Mouse (Mus musculus): ENCODE measurements at regions not wholly inside any gene's neighbourhood (a gene's known extent, or its start where the extent isn't known, plus 50 kb on each side); places are given as distances from the start of the nearest gene placed in this dataset.
A peak's percentile ranks its signal among the peaks of the same experiment; 100 is the strongest.

GRCm38 (mm10) chr6:36286664-36287063 lies 101.2 kb upstream of the Chrm2 start:
- Histone ChIP-seq H3K4me1 (ENCODE audit: control insufficient read depth, insufficient read depth, low read length) (peaks cover 4% of the 10 kb centered on the region), H3K27me3 (ENCODE audit: control insufficient read depth, insufficient read depth, low read length) (no peaks in the 10 kb centered on the region)
- TF ChIP-seq CTCF (IDR thresholded peaks at IDR 0.05; ENCODE audit: control insufficient read depth, insufficient read depth, insufficient replicate concordance, low read depth, low read length) (no peak), POLR2A (IDR thresholded peaks at IDR 0.05; ENCODE audit: control insufficient read depth, low read depth, low read length) (no peak)

GRCm38 (mm10) chr6:36313586-36313985 lies 74.3 kb upstream of the Chrm2 start:
- no peak overlapping the region for H3K4me3 ChIP-seq (ENCODE audit: control insufficient read depth, low read depth, low read length)
- H3K27me3 ChIP-seq (ENCODE audit: control insufficient read depth, insufficient read depth, low read length): no peaks in the 10 kb centered on the region
- no peak overlapping the region for H3K27ac ChIP-seq (ENCODE audit: control insufficient read depth, insufficient read depth, low read depth, low read length)
- H3K36me3 ChIP-seq (ENCODE audit: control insufficient read depth, insufficient read depth, low read length): no peaks in the 10 kb centered on the region
- TF ChIP-seq POLR2A (IDR thresholded peaks at IDR 0.05; ENCODE audit: control insufficient read depth, low read depth, low read length) (no peak), CTCF (IDR thresholded peaks at IDR 0.05; ENCODE audit: control insufficient read depth, insufficient read depth, insufficient replicate concordance, low read depth, low read length) (no peak)
- no peaks in the 10 kb centered on the region for H3K4me1 ChIP-seq (ENCODE audit: control insufficient read depth, insufficient read depth, low read length)

More at GRCm38 (mm10) chr6:36286664-36287063, 101.2 kb upstream of the Chrm2 start:
- Histone ChIP-seq H3K36me3 (ENCODE audit: control insufficient read depth, insufficient read depth, low read length) (no peaks in the 10 kb centered on the region), H3K4me3 (ENCODE audit: control insufficient read depth, low read depth, low read length) (peak overlapping the region; percentile 7; the same call in 1 of the 2 replicates), H3K27ac (ENCODE audit: control insufficient read depth, insufficient read depth, low read depth, low read length) (no peak overlapping the region)
